Mouse (Mus musculus): Measurements from ENCODE around the gene Nfia. TPM values are rescaled to one million over a fixed set of nuclear protein-coding genes. Genes with fewer than 3 reads are reported as not detected.

The Nfia gene
- polyA plus RNA-seq, 1 experiment from 2014 or later = 78.4 TPM

DNA sequence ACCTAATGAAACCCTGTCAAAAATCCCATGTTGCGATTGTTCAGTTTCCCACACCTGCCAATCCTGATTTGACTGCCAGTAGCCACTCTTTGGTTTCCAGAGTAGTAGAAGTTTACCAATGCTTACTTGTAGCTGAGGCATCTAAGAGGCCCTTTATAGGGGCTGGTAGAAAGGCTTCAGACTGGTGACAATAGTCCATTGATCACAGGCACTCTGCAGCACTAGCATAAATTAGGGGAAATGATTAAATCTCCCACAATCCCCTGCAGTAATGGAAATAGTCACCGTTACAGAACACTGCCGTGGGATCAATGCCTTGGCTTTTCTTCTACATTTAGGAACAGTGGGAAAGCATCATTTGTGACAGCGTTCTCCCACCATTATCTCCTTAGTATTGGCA is 254.9 kb downstream of the Nfia start:
- H3K4me1 ChIP-seq (ENCODE audit: control insufficient read depth, insufficient read depth, low read length) = no peaks in the 10 kb centered on the region
- H3K4me2 ChIP-seq (replicated peaks; ENCODE audit: low read depth, low read length) = no peak overlapping the region
- peaks cover under 1% of the 10 kb centered on the region; the same call in 1 of the 2 replicates for H3K36me3 ChIP-seq (ENCODE audit: control insufficient read depth, insufficient read depth, low read length)
- H3K27ac ChIP-seq (ENCODE audit: low read length) = no peak overlapping the region
- H3K9ac ChIP-seq (replicated peaks; ENCODE audit: low read depth, low read length) = no peak overlapping the region
- no peaks in the 10 kb centered on the region for H3K27me3 ChIP-seq (ENCODE audit: control insufficient read depth, insufficient read depth, low read length)
- no peaks in the 10 kb centered on the region for H3K9me3 ChIP-seq (ENCODE audit: control insufficient read depth, low read depth, low read length)
- whole genome bisulfite sequencing = 84% methylated on average over 4 of the region's 4 CpGs
- H3K4me3 ChIP-seq (ENCODE audit: low read depth, low read length) = no peak overlapping the region
- no peak for ATAC-seq (ENCODE audit: insufficient number of reproducible peaks, insufficient read depth, low FRiP score, low read depth)

DNA sequence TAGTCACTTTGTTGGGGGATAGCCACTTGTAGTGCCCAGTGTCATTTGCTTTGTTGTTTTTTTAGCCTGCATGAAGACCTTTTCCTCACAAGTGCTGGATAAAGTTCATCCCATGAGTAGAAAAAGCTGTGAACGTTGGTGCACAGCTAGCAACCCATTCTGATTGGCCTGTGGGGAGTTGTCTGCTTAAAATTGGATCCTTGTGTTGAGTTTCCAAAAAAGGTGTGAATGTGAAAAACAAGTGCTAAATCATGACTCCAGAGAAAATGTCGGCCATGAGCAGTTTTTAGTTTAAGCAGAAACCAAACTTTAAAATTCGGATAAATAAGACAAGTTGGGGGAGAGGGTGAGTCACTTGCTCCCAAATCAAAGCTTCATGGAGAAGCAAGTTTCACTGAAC is 259.3 kb downstream of the Nfia start:
- H3K9me3 ChIP-seq (ENCODE audit: control insufficient read depth, low read depth, low read length) = no peaks in the 10 kb centered on the region
- H3K27ac ChIP-seq (ENCODE audit: low read length) = no peak overlapping the region
- ATAC-seq (ENCODE audit: insufficient number of reproducible peaks, insufficient read depth, low FRiP score, low read depth) = no peak
- H3K4me3 ChIP-seq (ENCODE audit: low read depth, low read length) = no peak overlapping the region
- H3K9ac ChIP-seq (replicated peaks; ENCODE audit: low read depth, low read length) = no peak overlapping the region
- no peaks in the 10 kb centered on the region for H3K4me1 ChIP-seq (ENCODE audit: control insufficient read depth, insufficient read depth, low read length)
- H3K36me3 ChIP-seq (ENCODE audit: control insufficient read depth, insufficient read depth, low read length) = no peaks in the 10 kb centered on the region
- no peak overlapping the region for H3K4me2 ChIP-seq (replicated peaks; ENCODE audit: low read depth, low read length)
- WGBS = 64% methylated on average over 3 of the region's 3 CpGs
- no peaks in the 10 kb centered on the region for H3K27me3 ChIP-seq (ENCODE audit: control insufficient read depth, insufficient read depth, low read length)

DNA sequence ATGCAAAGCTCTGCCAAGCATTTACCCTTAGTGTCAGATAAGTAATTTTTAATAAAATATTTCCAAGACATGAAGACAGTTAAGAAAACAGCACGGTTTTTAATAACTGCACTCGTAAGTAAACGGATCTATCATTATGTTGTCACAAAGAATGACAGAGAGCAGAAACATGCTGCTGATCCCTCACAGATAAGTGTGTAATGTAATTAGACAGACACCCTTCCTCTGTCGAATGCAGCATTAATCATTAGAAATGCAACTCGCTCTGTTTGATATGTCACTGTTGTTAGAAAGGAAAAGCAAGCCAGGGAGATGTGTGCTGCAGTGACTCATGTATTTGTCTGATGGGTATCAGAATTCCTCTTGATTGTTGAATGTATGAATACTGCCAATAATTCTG is 259.8 kb downstream of the Nfia start:
- no peak overlapping the region for H3K9ac ChIP-seq (replicated peaks; ENCODE audit: low read depth, low read length)
- no peak overlapping the region for H3K27ac ChIP-seq (ENCODE audit: low read length)
- H3K4me1 ChIP-seq (ENCODE audit: control insufficient read depth, insufficient read depth, low read length) = no peaks in the 10 kb centered on the region
- no peak overlapping the region for H3K4me2 ChIP-seq (replicated peaks; ENCODE audit: low read depth, low read length)
- H3K4me3 ChIP-seq (ENCODE audit: low read depth, low read length) = no peak overlapping the region
- H3K36me3 ChIP-seq (ENCODE audit: control insufficient read depth, insufficient read depth, low read length) = no peaks in the 10 kb centered on the region
- ATAC-seq (ENCODE audit: insufficient number of reproducible peaks, insufficient read depth, low FRiP score, low read depth) = no peak
- no peaks in the 10 kb centered on the region for H3K9me3 ChIP-seq (ENCODE audit: control insufficient read depth, low read depth, low read length)
- WGBS = 51% methylated on average over 5 of the region's 5 CpGs
- H3K27me3 ChIP-seq (ENCODE audit: control insufficient read depth, insufficient read depth, low read length) = no peaks in the 10 kb centered on the region

DNA sequence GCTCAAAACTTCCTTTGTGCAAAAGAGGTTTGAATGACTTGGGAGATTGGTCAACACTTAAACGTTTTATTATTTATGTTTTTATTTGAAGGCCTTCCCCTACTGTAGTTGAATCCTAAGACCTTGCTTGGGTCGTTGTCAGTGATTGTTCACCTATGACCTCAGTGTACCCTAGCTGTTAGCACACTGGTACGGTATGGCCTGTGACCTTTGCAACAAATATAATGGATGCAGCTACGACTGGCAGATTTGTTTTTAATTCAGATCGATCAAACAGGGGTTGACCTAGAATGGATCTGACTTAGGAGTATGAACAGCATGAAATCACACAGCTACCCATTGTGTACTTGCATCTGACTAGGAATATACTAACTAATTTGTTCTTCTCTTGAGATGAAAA is 266.6 kb downstream of the Nfia start:
- Histone ChIP-seq H3K4me2 (replicated peaks; ENCODE audit: low read depth, low read length) (no peak overlapping the region), H3K9ac (replicated peaks; ENCODE audit: low read depth, low read length) (no peak overlapping the region), H3K27me3 (ENCODE audit: control insufficient read depth, insufficient read depth, low read length) (no peaks in the 10 kb centered on the region), H3K27ac (ENCODE audit: low read length) (no peak overlapping the region), H3K36me3 (ENCODE audit: control insufficient read depth, insufficient read depth, low read length) (peaks cover 4% of the 10 kb centered on the region), H3K9me3 (ENCODE audit: control insufficient read depth, low read depth, low read length) (no peaks in the 10 kb centered on the region), H3K4me3 (ENCODE audit: low read depth, low read length) (no peak overlapping the region), H3K4me1 (ENCODE audit: control insufficient read depth, insufficient read depth, low read length) (no peaks in the 10 kb centered on the region)
- 71% methylated on average over 5 of the region's 5 CpGs for WGBS
- no peak for ATAC-seq (ENCODE audit: insufficient number of reproducible peaks, insufficient read depth, low FRiP score, low read depth)

DNA sequence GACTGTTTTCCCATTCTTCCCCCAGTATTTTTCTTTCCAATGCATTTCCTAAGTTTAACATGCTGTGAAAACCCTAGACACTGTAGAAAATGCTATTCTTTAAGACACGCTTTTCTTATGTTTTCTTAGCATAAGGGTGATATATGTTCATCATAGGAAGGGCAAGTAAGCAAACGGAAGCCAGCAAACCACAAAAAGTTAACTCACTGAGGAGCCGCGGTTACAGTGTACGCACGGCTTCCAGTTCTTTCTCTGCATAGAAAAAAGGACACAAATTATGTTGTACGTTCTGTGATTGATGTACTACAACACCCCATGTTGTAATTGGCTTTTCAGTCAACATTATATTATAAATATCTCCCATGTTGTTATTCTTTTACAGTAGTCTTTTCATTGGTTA is 267.6 kb downstream of the Nfia start:
- ATAC-seq (ENCODE audit: insufficient number of reproducible peaks, insufficient read depth, low FRiP score, low read depth) = no peak
- Histone ChIP-seq H3K4me3 (ENCODE audit: low read depth, low read length) (no peak overlapping the region), H3K9me3 (ENCODE audit: control insufficient read depth, low read depth, low read length) (no peaks in the 10 kb centered on the region), H3K9ac (replicated peaks; ENCODE audit: low read depth, low read length) (no peak overlapping the region), H3K27ac (ENCODE audit: low read length) (no peak overlapping the region), H3K4me1 (ENCODE audit: control insufficient read depth, insufficient read depth, low read length) (no peaks in the 10 kb centered on the region), H3K4me2 (replicated peaks; ENCODE audit: low read depth, low read length) (no peak overlapping the region), H3K36me3 (ENCODE audit: control insufficient read depth, insufficient read depth, low read length) (peaks cover 4% of the 10 kb centered on the region), H3K27me3 (ENCODE audit: control insufficient read depth, insufficient read depth, low read length) (no peaks in the 10 kb centered on the region)
- 77% methylated on average over 7 of the region's 7 CpGs for WGBS

DNA sequence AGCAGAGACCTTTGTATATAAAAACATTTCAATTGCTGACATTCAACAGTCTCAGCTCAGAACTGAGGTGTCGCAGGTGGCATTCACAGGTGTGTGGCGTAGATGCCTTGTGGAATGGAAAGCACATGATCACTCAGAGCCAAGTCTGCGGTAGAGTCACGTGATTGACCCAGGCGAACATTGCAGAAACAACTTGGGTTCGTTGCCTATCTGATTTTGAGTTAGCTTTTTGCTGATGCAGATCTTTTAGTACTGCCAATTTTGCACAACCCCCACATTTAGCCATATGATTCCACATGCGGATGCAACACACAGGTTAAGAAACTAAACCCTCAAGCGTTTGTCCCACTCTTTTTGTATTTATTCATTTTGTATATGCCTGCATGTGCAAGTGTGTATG is 272.1 kb downstream of the Nfia start:
- Histone ChIP-seq H3K4me2 (replicated peaks; ENCODE audit: low read depth, low read length) (no peak overlapping the region), H3K36me3 (ENCODE audit: control insufficient read depth, insufficient read depth, low read length) (peaks cover 4% of the 10 kb centered on the region), H3K4me3 (ENCODE audit: low read depth, low read length) (no peak overlapping the region), H3K9me3 (ENCODE audit: control insufficient read depth, low read depth, low read length) (no peaks in the 10 kb centered on the region), H3K4me1 (ENCODE audit: control insufficient read depth, insufficient read depth, low read length) (peaks cover 4% of the 10 kb centered on the region; the same call in 1 of the 2 replicates), H3K9ac (replicated peaks; ENCODE audit: low read depth, low read length) (no peak overlapping the region), H3K27me3 (ENCODE audit: control insufficient read depth, insufficient read depth, low read length) (no peaks in the 10 kb centered on the region), H3K27ac (ENCODE audit: low read length) (no peak overlapping the region)
- WGBS = 82% methylated on average over 8 of the region's 8 CpGs
- no peak for ATAC-seq (ENCODE audit: insufficient number of reproducible peaks, insufficient read depth, low FRiP score, low read depth)

DNA sequence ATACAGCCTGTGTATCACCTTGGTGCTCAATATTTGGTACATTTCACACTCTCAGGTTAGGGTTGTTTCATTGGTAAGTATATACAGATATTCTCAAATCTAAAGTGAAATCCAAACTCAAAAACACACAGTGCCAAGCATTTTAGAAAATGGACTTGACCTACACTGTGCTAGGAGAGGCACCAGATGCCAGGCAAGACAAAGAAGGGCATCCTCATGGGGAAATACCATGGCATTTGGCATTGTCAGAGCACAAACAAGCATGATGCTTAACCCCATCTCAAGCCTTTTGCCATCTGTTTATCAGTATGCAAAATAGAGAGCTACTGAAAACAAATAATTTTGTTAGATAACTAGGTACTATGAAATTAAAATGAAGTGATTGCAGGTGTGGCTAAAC is 274.8 kb downstream of the Nfia start:
- Histone ChIP-seq H3K4me1 (ENCODE audit: control insufficient read depth, insufficient read depth, low read length) (peaks cover 19% of the 10 kb centered on the region; the same call in 1 of the 2 replicates), H3K9ac (replicated peaks; ENCODE audit: low read depth, low read length) (no peak overlapping the region), H3K27ac (ENCODE audit: low read length) (no peak overlapping the region), H3K4me2 (replicated peaks; ENCODE audit: low read depth, low read length) (no peak overlapping the region), H3K36me3 (ENCODE audit: control insufficient read depth, insufficient read depth, low read length) (no peaks in the 10 kb centered on the region; the same call in 1 of the 2 replicates), H3K4me3 (ENCODE audit: low read depth, low read length) (no peak overlapping the region), H3K27me3 (ENCODE audit: control insufficient read depth, insufficient read depth, low read length) (no peaks in the 10 kb centered on the region), H3K9me3 (ENCODE audit: control insufficient read depth, low read depth, low read length) (no peaks in the 10 kb centered on the region)
- no peak for ATAC-seq (ENCODE audit: insufficient number of reproducible peaks, insufficient read depth, low FRiP score, low read depth)

DNA sequence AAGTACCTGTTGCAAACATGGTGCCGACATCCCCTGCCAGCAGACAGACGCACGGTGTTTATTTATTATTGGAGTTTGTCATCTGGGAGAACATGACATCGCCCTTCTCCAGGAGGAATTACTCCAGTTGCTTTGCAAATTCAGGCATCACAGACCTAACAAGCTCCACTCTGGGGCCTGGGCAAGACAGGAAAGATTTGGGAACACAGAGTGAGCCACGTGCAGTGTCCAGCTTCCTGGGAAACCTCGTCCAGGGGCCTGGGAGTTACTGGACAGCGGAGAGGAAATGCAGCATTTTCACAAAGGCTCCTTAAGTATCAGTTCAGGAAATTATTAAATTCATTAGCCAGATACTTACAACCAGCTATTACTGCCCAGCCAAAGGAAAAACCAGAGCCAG is 277.1 kb downstream of the Nfia start:
- 41% methylated on average over 7 of the region's 7 CpGs for WGBS
- H3K4me3 ChIP-seq (ENCODE audit: low read depth, low read length) = no peak overlapping the region
- H3K27ac ChIP-seq (ENCODE audit: low read length) = no peak overlapping the region
- no peak overlapping the region for H3K9ac ChIP-seq (replicated peaks; ENCODE audit: low read depth, low read length)
- no peak for ATAC-seq (ENCODE audit: insufficient number of reproducible peaks, insufficient read depth, low FRiP score, low read depth)
- no peak overlapping the region for H3K4me2 ChIP-seq (replicated peaks; ENCODE audit: low read depth, low read length)
- peaks cover 19% of the 10 kb centered on the region; the same call in 1 of the 2 replicates for H3K4me1 ChIP-seq (ENCODE audit: control insufficient read depth, insufficient read depth, low read length)
- no peaks in the 10 kb centered on the region for H3K9me3 ChIP-seq (ENCODE audit: control insufficient read depth, low read depth, low read length)
- no peaks in the 10 kb centered on the region for H3K27me3 ChIP-seq (ENCODE audit: control insufficient read depth, insufficient read depth, low read length)
- H3K36me3 ChIP-seq (ENCODE audit: control insufficient read depth, insufficient read depth, low read length) = no peaks in the 10 kb centered on the region

DNA sequence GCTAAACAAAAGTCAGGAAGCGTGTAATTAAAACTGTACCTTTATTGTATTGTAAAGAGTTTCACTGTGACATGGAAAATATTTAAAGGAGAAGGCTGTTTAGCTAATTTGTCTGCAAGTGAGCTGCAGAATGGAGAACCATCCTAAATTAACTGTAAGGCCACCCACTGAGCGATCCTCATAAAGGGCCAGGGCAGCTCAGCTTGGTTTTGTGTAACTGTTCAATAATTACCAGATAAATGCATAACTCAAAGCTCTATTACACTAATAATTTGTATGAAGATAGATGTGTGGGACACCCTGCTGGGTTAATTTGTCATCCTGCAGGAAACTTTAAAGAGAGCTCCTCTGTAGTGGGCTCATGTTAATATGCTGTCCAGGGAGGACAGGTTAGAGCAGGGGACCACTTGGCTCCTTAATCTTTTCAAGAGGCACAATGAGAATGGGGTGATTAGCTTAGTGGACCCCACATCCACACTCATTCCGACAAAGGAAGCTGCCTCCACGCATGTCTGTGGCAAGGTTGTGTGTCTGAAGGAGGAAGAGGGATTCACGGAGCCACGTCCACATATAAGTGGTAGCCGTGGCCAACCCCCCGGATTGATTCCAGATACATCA is 277.6 kb downstream of the Nfia start:
- Histone ChIP-seq H3K9me3 (ENCODE audit: control insufficient read depth, low read depth, low read length) (no peaks in the 10 kb centered on the region), H3K36me3 (ENCODE audit: control insufficient read depth, insufficient read depth, low read length) (no peaks in the 10 kb centered on the region), H3K4me1 (ENCODE audit: control insufficient read depth, insufficient read depth, low read length) (peaks cover 19% of the 10 kb centered on the region; the same call in 1 of the 2 replicates), H3K27ac (ENCODE audit: low read length) (0 out of 2 replicates have a peak overlapping the region, but pooled peaks have one; percentile 27), H3K4me3 (ENCODE audit: low read depth, low read length) (no peak overlapping the region), H3K4me2 (replicated peaks; ENCODE audit: low read depth, low read length) (no peak overlapping the region), H3K27me3 (ENCODE audit: control insufficient read depth, insufficient read depth, low read length) (no peaks in the 10 kb centered on the region), H3K9ac (replicated peaks; ENCODE audit: low read depth, low read length) (no peak overlapping the region)
- WGBS = 61% methylated on average over 8 of the region's 8 CpGs
- no peak for ATAC-seq (ENCODE audit: insufficient number of reproducible peaks, insufficient read depth, low FRiP score, low read depth)

Data from stomach, embryonic 14.5 days (tissue).